Mouse (Mus musculus) limb, embryonic 11.5 days (tissue): ENCODE results near the gene Cd274. TPM values are rescaled to one million over a fixed set of nuclear protein-coding genes. Genes with fewer than 3 reads are reported as not detected.

Experiments
- ATAC-seq: fragments of 200-750 bp; cut with Nextera tagmentation; 2 replicates; pipeline ENCODE4 v1.8.0; 2017; ENCODE audit warnings: low read depth; ENCODE audit not compliant: insufficient number of reproducible peaks, low FRiP score, low TSS enrichment
- DNase-seq: peaks from one replicate; pipeline ENCODE4 v3.0.0-alpha.2; 2015; ENCODE audit warnings: low spot score
- H3K27ac ChIP-seq: fragments of 300-500 bp; sonication (generic); replicated peaks from 2 replicates; pipeline ENCODE4 v1.5.1; 2014; ENCODE audit warnings: low read depth, mild to moderate bottlenecking, low read length
- H3K27me3 ChIP-seq: fragments of 300-500 bp; sonication (generic); 2 replicates; pipeline ENCODE4 v1.6.1; 2014; ENCODE audit warnings: mild to moderate bottlenecking, low read length, mixed read lengths; ENCODE audit not compliant: control insufficient read depth, insufficient read depth
- H3K36me3 ChIP-seq: fragments of 300-500 bp; sonication (generic); 2 replicates; pipeline ENCODE4 v1.6.1; 2014; ENCODE audit warnings: mild to moderate bottlenecking, low read length, moderate library complexity, mixed read lengths; ENCODE audit not compliant: control insufficient read depth, insufficient read depth
- H3K4me1 ChIP-seq: fragments of 300-500 bp; sonication (generic); 2 replicates; pipeline ENCODE4 v1.6.1; 2014; ENCODE audit warnings: low read length, mixed read lengths; ENCODE audit not compliant: control insufficient read depth, insufficient read depth
- H3K4me2 ChIP-seq: fragments of 300-500 bp; sonication (generic); 2 replicates; pipeline ENCODE4 v1.6.1; 2014; ENCODE audit warnings: low read depth, mild to moderate bottlenecking, moderate library complexity; ENCODE audit not compliant: severe bottlenecking
- H3K4me3 ChIP-seq: fragments of 300-500 bp; sonication (generic); 2 replicates; pipeline ENCODE4 v1.5.1; 2014; ENCODE audit warnings: low read depth, low read length
- H3K9ac ChIP-seq: fragments of 300-500 bp; sonication (generic); 2 replicates; pipeline ENCODE4 v1.6.1; 2014; ENCODE audit warnings: mild to moderate bottlenecking, low read length
- H3K9me3 ChIP-seq: fragments of 300-500 bp; sonication (generic); 2 replicates; pipeline ENCODE4 v1.6.1; 2016; ENCODE audit warnings: low read length; ENCODE audit not compliant: control insufficient read depth
- WGBS: fragments of 180-500 bp; shearing (Covaris S2); extraction: QIAGEN DNeasy Blood & Tissue Kit; methylation state at CpG from one replicate; pipeline ENCODE4 v1.1.7; 2014; 5-methylcytosine and 5-hydroxymethylcytosine counted together
- polyA plus RNA-seq: library from polyadenylated mRNA; unstranded; fragments of >200 nt; fragmentation: Nextera tagmentation; extraction: Ambion mirVana; gene quantifications from 2 replicates; pipeline ENCODE4 v1.2.1, GENCODE M21; 2014

Cd274 gene
- polyA plus RNA-seq, 1 experiment from 2014 or later = not detected

- Histone ChIP-seq H3K4me1 (no peaks in the 10 kb centered on the region), H3K27me3 (no peaks in the 10 kb centered on the region), H3K9me3 (no peaks in the 10 kb centered on the region), H3K9ac (no peak overlapping the region), H3K27ac (no peak overlapping the region), H3K4me3 (no peak overlapping the region), H3K4me2 (no peak overlapping the region), H3K36me3 (no peaks in the 10 kb centered on the region)
- no peak for ATAC-seq
- no peak for DNase-seq
- WGBS = 76% methylated on average over 5 of the region's 5 CpGs
These were observed 7.0 kb upstream of the Cd274 start for GRCm38 (mm10) chr19:29360251-29360650.

DNA sequence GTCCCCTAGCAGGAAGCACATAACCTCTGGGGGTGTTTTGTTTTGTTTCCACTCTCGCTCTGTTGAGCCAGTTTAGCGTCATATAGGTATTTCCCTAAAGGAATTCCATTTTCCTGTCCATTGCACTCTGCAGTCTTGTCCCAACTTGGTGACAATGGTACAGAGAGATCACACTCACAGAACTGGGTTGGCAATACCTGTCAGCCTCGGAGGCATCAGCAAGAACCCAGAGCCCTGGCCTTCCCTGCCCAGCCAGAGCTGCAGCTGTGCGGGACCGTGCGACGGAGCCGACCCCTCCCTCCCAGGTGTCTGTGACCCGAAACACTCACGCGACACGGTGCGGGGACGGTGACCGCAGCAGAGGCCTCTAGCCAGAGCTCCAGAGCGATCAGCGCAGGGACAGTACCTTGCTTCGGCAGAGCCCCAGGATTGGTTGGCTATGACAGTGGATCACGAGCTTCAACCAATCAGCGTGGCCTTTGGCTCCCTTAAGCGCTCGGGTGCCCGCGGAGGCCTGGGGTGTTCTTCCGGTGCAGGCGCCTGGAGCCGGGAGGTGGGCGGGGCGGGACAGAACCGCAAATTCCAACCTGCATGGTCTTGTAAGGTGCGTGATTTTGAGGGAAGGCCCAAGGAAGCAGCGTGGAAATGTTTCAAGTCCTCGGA is 5.7 kb upstream of the Cd274 start:
- no peaks in the 10 kb centered on the region for H3K4me1 ChIP-seq
- peak; percentile 82 for DNase-seq
- peak overlapping the region; percentile 61 for H3K9ac ChIP-seq
- H3K27ac ChIP-seq = no peak overlapping the region
- WGBS = 3% methylated on average over 33 of the region's 33 CpGs
- no peaks in the 10 kb centered on the region for H3K36me3 ChIP-seq
- no peaks in the 10 kb centered on the region for H3K27me3 ChIP-seq
- ATAC-seq = peak; percentile 96
- no peaks in the 10 kb centered on the region for H3K9me3 ChIP-seq
- peak overlapping the region; percentile 54 for H3K4me3 ChIP-seq
- peak overlapping the region; percentile 82 for H3K4me2 ChIP-seq

DNA sequence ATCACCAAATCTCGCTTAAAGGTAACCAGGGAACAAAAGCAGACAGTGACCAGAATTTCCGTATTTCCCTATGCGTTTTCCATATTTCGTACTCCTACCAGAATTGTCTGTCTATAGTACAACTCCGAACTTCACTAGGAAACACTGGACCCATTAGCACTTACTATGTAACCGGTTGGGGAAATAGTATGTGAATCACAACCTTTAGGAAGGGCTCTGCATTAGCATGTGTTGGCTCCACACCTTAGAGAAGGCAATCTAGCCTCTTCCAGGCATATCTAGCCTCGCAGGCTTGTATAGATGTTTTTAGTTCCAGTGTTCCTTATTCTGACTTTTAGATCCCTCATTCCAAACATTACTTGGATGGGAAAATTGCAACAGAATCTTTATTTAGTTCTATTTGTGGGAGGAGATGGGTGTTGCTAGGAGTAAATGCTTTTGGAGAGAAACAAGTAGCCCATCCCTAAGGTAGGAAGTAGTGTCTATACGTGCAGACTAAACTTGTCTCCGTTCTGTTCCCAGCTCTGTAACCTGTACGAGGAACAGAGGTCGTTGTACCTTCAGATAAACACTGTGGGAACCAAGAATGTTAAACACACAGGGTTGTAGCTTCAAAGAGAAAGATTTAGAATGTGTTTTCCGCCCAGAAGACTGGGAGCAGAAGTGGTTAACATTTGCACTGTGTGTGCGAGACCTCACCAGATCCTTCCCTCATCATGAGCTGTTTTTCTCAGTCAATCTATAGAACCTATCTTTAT is 4.9 kb upstream of the Cd274 start:
- H3K4me3 ChIP-seq = peak overlapping the region; percentile 54
- ATAC-seq (no peak), DNase-seq (no peak)
- H3K36me3 ChIP-seq = no peaks in the 10 kb centered on the region
- H3K27me3 ChIP-seq = no peaks in the 10 kb centered on the region
- WGBS = 48% methylated on average over 13 of the region's 13 CpGs
- H3K27ac ChIP-seq = no peak overlapping the region
- H3K4me1 ChIP-seq = no peaks in the 10 kb centered on the region
- no peaks in the 10 kb centered on the region for H3K9me3 ChIP-seq
- H3K9ac ChIP-seq = 0 out of 2 replicates have a peak overlapping the region, but pooled peaks have one; percentile 9
- H3K4me2 ChIP-seq = peak overlapping the region; percentile 82

DNA sequence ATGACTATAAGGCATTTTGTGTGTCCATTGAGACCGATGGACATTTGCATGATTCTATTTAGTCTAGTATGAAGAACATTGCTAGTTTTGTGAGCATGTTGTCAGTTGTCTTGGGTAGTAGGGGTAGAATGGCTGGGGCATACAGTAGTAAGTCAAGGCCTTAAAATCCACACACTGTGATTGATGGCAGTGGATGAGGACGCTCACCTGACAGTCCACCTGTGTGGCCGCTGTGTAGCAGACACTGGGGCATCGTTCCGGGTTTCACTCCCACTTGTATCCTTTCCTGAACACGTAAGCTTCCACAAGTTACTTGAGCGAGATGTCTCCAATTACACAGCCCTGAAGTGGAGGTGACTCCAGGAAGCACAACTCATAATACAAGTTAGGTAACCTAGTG is 3.7 kb upstream of the Cd274 start:
- Histone ChIP-seq H3K9me3 (no peaks in the 10 kb centered on the region), H3K9ac (no peak overlapping the region), H3K4me3 (no peak overlapping the region), H3K27ac (no peak overlapping the region), H3K4me2 (no peak overlapping the region), H3K36me3 (no peaks in the 10 kb centered on the region), H3K4me1 (no peaks in the 10 kb centered on the region), H3K27me3 (no peaks in the 10 kb centered on the region)
- ATAC-seq = no peak
- WGBS = 90% methylated on average over 7 of the region's 7 CpGs
- DNase-seq = no peak

DNA sequence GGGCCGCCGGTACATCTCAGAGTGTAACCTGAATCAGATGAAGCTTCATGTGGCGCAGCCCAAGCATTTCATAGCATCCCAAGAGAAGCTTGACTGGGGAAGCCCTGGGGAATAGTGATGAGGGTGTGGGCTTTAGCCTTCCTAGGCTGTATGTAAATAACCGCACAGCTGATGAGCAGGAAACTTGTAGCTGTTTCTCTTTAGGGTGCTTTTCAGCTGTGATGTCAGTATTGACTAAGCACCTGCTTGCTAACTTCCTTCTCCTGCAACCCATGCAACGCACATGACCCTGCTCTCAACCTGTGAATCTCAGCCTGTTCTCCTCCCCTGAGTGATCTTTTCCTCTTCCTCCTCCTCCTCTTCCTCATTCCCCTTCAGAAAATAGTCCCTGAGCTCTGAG is 3.2 kb upstream of the Cd274 start:
- no peak overlapping the region for H3K4me2 ChIP-seq
- no peaks in the 10 kb centered on the region for H3K27me3 ChIP-seq
- ATAC-seq = no peak
- DNase-seq = no peak
- no peak overlapping the region for H3K4me3 ChIP-seq
- WGBS = 76% methylated on average over 5 of the region's 5 CpGs
- H3K27ac ChIP-seq = no peak overlapping the region
- H3K4me1 ChIP-seq = no peaks in the 10 kb centered on the region
- H3K9ac ChIP-seq = no peak overlapping the region
- no peaks in the 10 kb centered on the region for H3K36me3 ChIP-seq
- no peaks in the 10 kb centered on the region for H3K9me3 ChIP-seq

GRCm38 (mm10) chr19:29365105-29365504 is 2.1 kb upstream of the Cd274 start:
- Histone ChIP-seq H3K27ac (no peak overlapping the region), H3K36me3 (no peaks in the 10 kb centered on the region), H3K4me1 (no peaks in the 10 kb centered on the region), H3K9me3 (no peaks in the 10 kb centered on the region), H3K27me3 (no peaks in the 10 kb centered on the region), H3K4me2 (no peak overlapping the region), H3K9ac (no peak overlapping the region), H3K4me3 (no peak overlapping the region)
- WGBS = 27% methylated on average over 3 of the region's 3 CpGs
- ATAC-seq = no peak
- no peak for DNase-seq

DNA sequence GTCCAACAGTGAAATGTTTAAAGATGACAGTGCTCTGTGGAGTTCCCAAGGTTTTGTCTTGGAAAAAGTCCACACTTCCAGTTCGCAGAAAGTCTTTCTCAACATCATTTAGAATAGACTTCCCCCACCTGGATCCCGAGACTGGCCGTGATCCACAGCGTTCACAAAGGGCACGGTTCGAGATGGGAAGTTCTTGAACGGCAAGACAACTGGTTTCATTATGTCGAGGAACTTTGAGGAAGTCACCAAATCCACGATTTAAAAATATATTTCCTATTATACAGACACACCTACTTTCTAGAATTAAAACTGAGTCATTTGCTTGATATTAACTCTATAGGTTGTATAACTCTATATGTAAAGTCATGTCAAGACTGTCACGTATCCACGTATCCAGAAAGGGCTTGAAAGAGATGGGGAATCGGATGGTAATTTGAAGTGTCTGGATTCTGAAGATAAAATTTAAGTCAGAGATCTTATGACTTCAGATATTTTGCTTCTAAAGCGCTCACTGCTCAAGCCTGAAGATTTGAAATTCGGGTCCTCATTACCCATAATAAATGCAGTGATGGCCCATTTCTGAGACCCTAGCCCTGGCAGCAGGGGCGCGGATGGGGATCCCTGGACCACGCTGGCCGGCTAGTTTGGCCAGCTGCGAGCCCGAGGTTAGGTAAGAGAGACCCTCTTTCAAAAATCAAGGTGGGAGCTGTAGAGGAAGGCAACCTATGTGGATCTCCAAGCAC is 858 bp upstream of the Cd274 start:
- no peak overlapping the region for H3K27ac ChIP-seq
- ATAC-seq (no peak), DNase-seq (no peak)
- 58% methylated on average over 20 of the region's 20 CpGs for WGBS
- peak overlapping the region; percentile 72 for H3K4me2 ChIP-seq
- H3K4me3 ChIP-seq = peak overlapping the region; percentile 44
- H3K9me3 ChIP-seq = no peaks in the 10 kb centered on the region
- H3K4me1 ChIP-seq = no peaks in the 10 kb centered on the region
- H3K9ac ChIP-seq = no peak overlapping the region
- no peaks in the 10 kb centered on the region for H3K27me3 ChIP-seq
- H3K36me3 ChIP-seq = no peaks in the 10 kb centered on the region

GRCm38 (mm10) chr19:29368041-29368440 is 786 bp downstream of the Cd274 start:
- WGBS = 92% methylated on average over 2 of the region's 2 CpGs
- H3K9ac ChIP-seq = no peak overlapping the region

More at GRCm38 (mm10) chr19:29368041-29368440, 786 bp downstream of the Cd274 start:
- no peaks in the 10 kb centered on the region for H3K9me3 ChIP-seq
- H3K4me3 ChIP-seq = no peak overlapping the region
- no peaks in the 10 kb centered on the region for H3K4me1 ChIP-seq
- DNase-seq (no peak), ATAC-seq (no peak)
- no peak overlapping the region for H3K27ac ChIP-seq
- no peaks in the 10 kb centered on the region for H3K36me3 ChIP-seq
- H3K27me3 ChIP-seq = no peaks in the 10 kb centered on the region
- no peak overlapping the region for H3K4me2 ChIP-seq
